Mouse (Mus musculus) testis, postnatal 14 days (tissue): Measurements from ENCODE around the gene Cactin.

Source experiments
- DNase-seq: peaks from one replicate; pipeline ENCODE4 v3.0.0; 2021; ENCODE audit warnings: low spot score

Gene Cactin

DNA sequence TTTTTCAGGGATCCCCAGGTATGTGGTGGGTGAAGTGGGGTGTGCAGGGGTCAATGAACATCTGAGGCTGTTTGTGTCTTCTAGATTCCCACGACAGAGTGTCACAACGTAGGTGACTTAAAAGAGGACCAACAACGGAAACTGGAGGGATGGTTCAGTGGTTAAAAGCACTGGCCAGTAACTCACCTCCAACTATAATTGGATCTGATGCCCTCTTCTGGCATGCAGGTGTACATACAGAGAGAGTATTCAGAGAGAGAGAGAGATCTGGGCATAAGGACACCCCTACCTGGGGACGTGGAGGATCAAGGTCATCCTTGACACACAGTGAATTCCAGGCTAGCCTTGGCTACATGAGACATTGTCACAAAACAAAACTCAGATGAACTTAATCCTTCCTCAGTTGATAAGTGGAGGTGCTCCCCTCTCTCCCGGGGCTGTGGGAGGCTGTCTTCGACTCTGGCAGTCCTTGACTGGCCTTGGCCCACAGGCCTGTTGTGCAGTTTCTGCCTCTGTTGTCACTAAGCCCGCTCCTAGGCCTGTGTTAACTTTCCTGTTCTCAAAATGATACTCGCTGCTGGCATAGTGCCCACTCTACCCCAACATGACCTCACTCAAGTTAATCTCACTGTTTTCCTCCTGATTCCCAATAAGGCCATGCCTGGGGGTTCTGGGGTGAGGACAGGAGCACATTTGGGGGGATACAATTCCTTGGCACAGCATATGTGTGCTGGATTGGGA lies 23.7 kb downstream of the Cactin start:
- peak; percentile 86 for DNase-seq

DNA sequence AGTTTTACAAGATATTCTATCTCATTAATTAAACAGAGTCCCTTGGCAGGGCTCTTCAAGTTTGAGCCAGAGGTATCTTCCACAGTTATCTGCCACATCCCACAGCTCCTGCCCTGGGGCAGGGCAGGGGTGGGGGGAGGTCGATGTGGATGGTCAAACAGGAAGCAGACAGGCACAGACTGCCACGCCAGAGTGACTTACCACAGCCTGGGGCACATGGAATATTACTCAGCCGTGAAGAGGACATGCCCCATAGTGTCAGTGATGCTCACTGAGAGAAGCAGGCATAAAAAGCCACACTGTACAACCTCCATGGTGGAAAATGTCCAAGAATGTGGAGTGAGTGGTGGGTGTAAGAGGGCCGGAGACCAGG lies 24.2 kb downstream of the Cactin start:
- DNase-seq: peak; percentile 72

DNA sequence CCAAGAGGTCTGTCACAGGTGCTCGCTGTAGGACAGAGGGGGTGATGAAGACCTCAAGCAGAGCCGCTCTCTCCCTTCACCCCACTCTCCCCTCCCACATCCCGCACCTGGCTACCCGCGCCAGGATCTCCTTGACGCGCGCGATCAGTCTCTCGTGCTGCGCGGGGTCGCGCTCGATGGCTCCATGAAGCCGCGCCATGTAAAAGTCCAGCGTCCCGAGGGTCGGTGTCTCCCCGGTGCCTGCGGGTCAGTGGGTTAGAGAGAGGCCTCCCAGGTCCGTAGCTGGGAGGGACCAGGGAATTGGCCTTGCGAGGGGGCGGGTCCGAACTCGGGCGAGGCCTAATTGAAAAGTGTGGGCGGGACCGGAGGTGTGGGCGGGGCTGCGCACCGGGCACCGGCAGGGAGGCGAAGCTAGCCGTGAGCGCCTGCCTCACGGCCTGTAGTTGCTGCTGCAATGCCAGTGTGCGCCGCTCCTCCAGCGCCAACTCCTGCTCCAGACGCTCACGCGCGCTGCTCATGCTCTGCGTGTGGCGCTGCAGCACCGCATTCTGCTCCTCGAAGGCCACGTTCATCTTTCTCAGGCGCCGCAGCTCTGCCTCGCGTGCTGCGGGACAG lies 25.7 kb downstream of the Cactin start:
- peak; percentile 85 for DNase-seq

DNA sequence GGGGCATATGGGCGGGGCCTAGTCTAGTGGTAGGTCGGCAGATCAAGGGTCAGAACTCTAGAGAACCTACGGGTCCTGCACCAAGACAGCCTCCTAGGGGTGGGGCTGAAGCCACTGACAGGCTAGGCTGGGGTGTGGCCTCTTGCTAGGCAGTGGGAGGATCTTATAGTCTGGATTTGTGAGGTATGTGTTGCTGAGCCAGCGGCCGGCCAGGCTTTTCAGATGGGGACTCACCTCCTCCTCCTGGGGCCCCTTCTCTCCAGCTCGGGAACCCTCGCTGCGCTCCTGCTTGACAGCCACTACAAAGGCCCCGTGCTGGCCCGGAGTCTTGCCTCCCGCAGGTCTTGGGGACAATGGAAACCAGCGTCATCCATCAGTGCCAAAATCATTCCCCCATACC lies 28.2 kb downstream of the Cactin start:
- DNase-seq: peak; percentile 57

DNA sequence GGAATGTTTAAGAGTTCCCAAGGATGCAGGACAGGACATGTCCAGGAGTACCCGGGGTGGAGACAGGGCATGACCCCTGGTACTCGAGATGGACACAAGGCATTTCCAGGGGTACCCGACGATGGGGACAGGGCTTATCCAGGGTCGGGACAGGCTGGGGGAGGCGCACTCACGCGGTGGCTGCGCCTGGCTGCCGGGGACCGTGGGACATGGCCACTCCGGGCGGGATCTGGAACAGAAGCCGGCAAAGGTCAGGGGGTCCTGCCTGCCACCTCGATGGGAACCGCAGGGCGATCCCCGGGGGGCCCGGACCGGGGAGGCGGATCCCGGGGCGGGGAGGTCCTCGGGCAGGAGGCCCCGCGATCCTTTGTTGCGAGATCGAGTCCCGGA lies 29.1 kb downstream of the Cactin start:
- DNase-seq: no peak

DNA sequence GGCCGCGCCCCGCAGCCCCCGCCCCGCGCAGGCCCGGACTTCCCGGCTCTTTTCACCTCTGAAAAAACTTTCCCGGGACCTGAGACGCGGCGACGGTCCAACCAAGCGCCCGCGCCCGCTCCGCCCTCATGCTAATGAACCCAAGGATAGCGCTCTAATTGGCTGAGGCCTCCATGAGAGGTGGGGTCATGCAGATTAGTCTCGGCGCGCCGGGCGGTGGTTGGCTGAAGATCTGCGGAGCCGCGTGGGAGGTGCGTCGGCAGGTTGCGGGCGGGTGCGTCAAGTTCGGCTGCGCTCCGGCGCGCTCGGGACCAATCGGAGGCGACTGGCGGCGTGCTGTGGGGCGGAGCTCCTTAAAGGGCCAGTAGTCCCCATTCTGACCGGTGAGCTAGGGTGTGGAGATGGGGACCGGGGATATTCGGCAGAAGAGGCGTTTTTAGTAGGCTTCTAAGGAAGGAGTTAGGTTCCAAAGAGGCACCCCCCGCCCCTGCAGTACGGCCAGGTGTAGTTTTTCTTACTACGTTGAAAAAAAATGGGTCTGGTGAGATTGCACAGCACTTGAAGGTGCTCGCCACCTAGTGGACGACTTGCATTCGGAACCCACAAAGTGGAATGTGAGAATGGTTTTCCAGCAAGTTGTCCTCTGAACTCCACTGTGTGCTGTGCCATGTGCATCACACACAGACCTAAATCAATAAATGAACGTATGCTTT lies 29.6 kb downstream of the Cactin start, which contains the start of gene Hmg20b:
Gene Hmg20b (minus strand): TSS at position 130 of the 713 bp plus-strand sequence.
- DNase-seq: peak; percentile 100

DNA sequence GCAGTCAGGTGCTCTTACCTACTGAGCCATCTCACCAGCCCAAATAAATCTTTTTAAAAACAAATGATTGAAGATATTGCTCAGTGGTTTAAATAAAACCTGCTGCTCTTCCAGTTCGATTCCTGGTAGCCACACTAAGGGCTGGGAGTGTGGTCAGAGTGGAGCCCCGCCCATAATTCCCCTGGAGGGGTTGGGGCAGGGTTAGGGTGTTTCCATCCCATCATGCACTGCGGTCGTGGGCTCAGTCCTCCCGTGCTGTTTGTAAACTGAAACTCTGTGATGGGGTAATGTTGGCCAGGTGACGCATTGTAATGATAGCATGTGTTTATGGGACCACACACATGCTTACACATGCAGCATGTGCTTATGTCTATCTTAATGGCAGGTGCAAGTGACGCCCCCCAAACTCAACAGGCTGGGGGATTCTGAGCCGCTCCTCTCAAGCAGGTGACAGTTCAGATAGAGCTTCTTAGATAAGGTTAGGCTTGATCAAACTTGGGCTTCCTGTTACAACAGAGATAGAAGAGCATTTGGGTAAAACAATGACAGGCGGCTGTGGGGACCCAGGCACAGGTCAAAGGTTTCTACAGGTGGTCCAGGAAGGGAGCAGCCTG lies 30.9 kb downstream of the Cactin start:
- DNase-seq: no peak

DNA sequence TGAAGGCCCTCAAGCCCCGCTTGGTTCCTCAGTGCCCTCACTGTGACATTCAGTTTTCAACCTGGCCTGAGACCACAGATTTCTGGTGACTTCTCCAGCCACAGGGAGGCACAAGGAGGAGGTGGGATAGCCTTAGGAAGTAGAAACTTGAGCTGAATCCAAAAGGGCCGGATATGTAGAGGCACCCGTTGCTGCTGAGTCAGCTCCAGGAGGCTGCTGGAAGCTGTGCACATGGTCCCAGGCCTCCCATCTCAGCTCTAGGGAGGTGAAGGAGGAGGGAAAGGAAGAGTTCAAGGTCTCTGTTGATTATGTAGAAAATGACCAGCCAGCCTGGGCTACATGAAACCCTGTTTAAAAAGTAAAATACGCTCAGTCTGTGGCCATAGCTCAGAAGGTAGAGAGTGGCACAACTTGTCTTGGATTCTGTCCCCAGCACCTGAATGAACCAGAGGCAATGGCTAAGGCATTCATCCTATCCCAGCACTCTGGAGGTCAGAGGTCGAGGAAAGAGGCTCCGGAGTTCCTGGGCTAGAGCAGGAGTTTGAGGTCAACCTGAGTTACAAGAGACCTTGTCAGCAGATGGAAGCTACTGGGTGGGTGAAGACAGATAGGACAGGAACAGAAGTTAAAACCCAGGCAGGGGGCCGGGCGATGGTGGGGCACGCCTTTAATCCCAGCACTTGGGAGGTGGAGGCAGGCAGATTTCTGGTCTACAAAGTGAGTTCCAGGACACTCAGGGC lies 34.0 kb downstream of the Cactin start:
- DNase-seq: no peak

DNA sequence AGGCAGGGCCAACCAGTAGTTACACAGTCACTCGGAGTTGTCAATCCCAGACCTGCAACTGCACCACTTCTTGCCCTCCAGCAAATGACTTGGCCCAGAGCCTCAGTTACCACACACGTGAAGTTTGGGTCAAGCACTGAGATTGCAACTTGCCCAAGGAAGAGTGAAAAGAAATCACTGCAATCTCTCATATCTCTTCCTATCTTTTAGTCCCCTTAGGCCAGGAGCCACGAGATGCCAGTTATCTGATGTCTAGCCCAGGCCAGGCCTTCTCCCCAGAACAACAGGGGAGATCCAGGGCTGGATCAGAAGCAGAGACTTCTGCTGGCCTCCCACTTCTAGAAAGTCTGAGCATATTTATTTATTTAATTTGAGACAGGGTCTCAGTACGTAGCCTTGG lies 34.6 kb downstream of the Cactin start:
- DNase-seq: no peak

DNA sequence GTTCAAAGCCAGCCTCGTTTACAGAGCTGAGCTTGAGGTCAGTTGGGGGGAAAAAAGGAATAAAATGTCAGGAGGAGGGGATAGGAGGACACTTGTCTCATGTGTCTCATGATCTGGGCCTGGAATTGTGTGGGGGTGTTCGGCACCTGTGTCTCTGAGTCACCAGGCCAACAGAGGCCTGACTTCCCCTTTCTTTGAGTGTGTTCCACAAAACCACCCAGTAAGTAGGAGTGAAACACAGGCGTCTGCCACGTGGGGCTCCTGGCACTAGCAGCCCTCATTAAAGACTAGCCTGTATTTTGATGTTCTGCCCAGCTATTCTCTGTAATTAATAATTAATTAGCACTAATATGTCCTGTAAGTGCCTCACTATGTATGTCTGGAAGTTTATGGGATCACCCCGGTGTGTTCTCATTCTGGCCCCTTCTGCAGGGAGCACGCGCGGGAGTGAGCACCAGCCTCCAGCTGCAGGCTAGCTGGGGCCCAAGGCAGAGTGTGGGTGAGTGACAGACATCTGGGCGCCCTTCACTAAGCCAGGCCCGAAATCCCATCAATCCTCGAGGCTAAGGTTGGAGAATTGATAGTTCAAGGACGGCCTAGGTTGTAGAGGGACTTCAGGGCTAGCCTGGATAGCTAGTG lies 35.6 kb downstream of the Cactin start:
- no peak for DNase-seq

DNA sequence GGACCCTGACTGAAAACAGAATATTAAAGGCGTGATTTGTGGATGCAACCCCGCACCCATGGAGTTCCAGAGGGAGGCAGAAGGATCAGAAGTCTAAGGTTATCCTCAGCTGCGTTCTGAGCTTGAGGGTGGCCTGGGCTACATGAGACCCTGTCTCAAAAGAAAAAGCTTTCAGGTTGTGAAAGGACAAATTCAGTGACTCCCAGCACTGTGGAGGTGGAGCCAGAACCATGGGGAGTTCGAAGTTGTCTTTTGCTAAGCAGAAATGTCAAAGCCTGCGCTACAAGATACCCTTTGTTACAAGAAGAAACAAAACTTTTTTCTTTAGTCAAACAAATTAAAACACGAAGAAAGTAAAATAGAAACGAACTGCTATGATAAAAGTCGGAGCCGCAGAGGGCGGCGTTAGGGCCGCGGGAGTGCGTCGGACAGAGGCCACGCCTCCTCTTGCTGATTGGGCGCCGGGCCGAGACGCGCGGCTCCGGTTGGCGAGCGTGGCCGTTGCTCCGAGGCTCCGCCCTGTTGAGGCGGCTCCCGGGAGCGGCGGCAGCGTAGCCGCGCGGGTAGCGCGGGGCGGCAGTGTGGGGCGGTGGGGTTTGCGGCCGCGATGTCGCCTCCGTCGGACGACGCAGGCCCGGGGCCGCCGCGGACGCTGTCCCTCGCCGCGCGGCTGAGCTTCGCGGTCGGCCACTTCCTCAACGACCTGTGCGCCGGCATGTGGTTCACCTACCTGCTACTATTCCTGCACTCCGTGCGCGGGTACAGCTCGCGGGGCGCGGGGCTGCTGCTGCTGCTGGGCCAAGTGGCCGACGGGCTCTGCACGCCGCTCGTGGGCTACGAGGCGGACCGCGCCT lies 36.3 kb downstream of the Cactin start, which contains the start of gene Mfsd12:
Gene Mfsd12 (plus strand): TSS at position 501 of the 854 bp plus-strand sequence.
- peak; percentile 91 for DNase-seq

DNA sequence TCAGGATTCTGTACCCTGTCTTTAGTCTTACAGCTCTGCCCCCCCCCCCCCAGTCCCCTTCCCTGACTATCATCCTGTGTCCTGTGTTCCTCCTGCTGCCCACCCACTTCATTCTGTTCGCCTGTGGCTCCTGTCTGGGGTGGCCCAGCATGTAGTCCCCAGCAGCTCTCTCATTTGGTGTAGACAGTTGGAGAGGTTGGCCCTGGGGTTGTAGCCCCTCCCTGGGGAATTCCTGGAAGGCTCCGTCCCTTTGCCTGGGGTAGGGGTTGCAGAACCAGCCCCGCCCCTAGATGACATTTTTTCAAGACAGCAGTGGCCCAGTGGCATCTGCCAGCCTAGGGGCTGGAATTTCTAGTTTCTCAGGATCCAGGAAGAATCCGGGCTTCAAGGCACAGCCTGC lies 37.3 kb downstream of the Cactin start:
- no peak for DNase-seq

DNA sequence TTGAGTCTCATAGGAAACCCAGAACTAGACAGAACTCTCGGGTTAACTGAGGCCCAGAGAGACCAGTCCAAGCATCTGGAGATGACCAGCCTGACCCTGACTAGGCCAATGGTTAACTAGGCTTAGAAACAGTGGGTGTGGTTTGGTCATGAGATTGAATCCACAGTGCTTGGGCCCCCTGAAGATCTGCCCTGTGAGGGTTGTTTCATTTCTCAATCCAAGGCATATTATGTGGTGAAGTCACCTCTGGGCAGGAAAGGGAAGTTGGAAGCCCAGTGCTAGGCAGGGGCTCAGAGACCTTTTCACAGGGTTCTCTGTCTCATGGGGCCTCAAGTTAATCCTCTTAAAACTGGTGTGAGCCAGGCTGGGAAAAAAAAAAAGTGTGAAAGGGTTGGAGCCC lies 37.9 kb downstream of the Cactin start:
- DNase-seq: no peak

DNA sequence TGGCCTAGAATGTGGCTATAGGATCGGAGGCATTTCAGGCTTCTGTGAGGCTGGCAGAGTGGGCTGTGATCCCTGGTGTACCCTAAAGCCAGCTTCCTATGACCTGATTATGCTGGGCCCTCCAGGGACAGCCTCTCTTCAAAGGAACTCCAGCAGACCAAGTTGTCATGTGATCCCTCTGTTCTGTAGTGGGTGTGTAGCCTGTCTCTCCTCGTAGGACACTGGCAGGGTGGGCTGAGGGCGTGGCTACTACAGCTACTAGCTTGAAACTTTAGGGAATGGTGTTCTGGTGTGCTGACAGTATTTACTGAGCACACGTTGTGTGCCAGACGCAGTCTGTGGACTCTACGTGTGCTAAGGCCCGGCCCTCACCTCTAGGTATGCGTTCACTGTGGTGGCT lies 39.8 kb downstream of the Cactin start:
- DNase-seq: no peak

DNA sequence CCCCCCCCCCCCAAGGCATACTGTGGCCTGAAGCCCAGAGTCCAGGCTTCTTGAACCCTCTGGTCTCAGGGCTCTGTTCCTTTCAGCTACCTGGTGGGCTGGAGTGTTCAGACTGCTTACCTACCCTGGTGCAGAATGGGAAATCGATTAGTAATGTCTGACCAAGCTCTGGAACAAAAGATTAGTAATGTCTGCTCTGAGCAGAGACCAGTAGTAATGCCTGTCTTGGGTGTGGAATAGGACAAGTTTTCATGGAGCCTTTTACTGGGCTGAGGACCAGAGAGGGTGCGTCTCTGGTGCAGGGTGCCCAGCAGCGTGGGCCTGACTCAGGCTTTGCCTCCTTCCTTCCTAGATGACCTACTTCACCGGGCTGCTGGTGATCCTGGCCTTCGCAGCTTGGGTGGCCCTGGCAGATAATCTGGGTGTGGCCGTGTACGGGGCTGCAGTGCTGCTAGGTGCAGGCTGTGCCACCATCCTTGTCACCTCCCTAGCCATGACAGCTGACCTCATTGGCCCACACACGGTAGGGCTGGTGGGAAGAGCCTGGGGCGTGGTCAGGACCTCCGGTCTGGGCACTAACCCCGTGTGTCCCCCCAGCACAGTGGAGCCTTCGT lies 41.5 kb downstream of the Cactin start:
- no peak for DNase-seq

DNA sequence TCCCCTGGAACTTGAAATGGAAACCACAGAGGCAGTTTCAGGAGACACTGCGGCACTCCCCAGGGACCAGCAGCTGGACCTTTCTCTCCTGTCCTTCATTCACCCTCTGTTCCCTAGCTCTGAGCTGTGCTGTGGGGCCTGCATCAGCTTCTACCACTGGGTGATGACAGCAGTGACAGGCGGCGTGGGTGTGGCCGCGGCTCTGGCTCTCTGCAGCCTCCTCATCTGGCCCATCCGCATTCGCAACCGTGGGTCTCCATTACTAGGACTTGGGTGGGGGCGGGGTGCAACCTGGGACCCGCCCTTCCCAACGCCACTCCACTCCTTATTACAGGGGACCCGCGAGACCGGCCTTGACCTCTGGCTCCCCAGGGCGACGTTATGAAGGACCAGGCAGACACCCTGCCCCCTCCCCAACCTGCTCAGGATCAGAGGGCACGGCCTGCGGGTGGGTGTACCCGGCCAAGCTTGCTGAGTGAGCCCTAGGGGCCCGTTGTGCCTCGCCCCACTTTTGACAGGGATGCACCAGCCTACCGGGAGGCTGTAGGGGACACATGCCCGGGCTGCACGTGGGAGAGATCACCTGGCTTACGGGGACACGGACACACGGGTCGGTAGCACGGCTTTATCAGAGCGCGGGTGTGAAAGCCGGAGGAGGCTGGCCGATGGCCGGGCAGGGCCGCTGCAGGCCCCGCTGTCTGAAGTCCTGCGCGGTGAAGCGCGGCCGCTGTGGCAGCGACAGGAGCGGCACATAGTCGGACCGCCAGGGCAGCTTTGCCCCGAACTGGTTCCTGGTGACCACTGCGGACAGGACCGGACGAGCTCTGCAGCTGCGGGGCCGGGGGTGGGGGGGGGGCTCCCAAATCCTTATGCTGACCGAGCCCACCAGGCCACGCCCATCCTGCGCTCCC lies 42.8 kb downstream of the Cactin start:
- no peak for DNase-seq

DNA sequence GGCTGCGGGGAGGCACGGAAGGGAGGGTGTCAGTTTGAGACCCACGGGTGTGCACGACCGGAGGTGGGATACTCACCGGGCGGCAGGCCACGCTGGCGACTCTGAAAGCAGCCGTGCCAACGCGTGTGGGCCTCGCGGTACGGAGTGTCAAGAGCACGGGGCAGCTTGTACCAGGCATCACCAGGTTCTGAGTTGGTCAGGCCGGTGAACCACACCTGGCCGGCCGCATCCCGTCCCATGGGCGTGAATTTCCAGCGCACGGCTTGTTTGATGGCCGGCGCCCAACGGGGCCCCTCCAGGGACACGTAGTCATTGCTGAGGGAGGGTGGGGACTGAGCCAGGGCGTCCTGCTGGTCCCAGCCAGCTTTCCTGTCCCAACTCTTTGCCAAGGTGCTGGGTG lies 43.8 kb downstream of the Cactin start:
- peak; percentile 46 for DNase-seq

DNA sequence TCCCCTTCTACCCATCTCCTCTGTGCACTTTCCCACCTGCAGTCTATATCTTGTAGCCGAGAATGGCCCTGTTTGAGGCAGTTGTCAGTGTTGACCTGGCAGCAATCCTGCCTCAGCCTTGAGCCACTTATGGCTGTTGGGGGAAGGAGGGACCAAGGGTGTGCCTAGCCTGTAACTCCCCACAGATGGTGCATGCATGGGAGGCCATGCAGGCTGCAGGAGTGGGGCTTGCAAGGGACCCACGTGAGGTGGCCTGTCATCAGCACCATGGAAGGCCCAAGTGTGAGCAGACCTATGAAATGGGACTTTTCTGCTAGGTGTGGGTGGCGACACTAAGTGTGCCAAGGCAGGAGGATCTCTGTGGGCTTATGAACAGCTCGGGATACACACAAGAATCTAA lies 44.2 kb downstream of the Cactin start:
- no peak for DNase-seq
